Mouse (Mus musculus) megakaryocyte, embryonic 14.5 days (primary cell): Measurements from ENCODE around the gene Phf11d.
"Not testable (repeated sequence)": the region's sequence is repeated elsewhere in the genome, so short reads cannot be mapped to it uniquely, and the experiment has no call there.

Experiments used
- FLI1 ChIP-seq: IDR thresholded peaks from 2 replicates; pipeline ENCODE4 v1.6.1; 2012; ENCODE audit warnings: low read length, inconsistent platforms, mixed read lengths
- GATA1 ChIP-seq: IDR thresholded peaks from 3 replicates; pipeline ENCODE4 v1.6.1; 2012; ENCODE audit warnings: mixed read lengths, low read length, inconsistent platforms, borderline replicate concordance

DNA sequence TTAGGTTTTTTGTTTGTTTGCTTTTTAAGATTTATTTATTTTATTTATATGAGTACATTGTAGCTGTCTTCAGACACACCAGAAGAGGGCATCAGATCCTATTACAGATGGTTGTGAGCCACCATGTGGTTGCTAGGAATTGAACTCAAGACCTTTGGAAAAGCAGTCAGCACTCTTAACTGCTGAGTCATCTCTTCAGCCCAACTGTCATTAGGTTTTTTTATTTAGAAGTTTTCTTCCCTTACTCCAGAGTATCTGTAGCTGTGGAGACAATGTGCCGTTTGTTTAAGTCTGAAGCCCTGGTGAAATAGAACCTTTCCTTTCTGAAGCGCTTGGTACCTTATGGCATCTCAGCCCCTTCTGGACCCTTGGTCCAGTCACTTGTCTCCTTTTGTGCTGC is 49.7 kb upstream of the Phf11d start:
- TF ChIP-seq GATA1, FLI1: not testable (repeated sequence)
